Mouse (Mus musculus): ENCODE measurements around the gene Slc10a7. TPM values are rescaled to one million over a fixed set of nuclear protein-coding genes. Genes with fewer than 3 reads are reported as not detected.

The Slc10a7 gene
- polyA plus RNA-seq, 1 experiment: 3.5 TPM

DNA sequence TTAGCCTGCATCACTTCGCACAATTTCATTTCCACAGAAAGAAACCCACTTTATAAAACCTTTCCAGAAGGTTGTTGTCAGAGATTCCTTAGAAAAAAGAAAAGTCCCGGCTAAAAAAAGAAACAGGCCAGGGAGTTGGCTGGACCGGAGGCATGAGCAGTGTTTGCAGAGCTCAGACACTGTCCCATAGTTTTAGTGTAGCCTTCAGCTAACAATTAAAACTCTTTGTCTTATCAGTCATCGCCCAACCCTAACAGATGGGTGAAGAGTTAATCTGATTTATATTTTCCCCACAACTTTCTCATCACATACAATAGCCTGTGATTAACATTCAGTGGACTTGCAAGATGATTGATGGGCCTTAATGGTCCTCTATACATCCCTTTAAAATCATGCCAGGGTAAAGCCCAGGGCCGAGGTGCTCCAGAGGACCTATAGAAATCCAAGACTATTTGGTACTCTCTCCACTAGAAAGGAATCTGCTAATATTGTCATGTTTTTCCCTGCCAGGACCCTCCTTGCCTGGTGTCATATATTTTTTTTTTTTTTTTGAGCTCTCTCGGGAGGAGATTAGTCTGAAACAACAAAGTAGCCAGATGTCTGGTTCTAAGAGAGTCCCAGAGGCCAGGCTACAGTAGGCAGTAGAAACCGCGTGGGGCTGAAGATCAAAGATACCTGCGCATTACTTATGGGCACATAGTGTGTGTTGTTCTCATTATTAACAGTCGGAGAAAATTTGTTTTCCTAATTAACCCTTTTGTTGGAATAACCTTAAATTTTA lies 41.0 kb downstream of the Slc10a7 start:
- no peak overlapping the region for H3K4me3 ChIP-seq
- H3ac ChIP-seq (ENCODE audit: control insufficient read depth, insufficient read length): no peak overlapping the region
- H3K27me3 ChIP-seq (ENCODE audit: control insufficient read depth, insufficient read depth, insufficient read length): no peaks in the 10 kb centered on the region
- H3K4me2 ChIP-seq (ENCODE audit: low read depth): no peak overlapping the region
- TF ChIP-seq REST (IDR thresholded peaks at IDR 0.05; ENCODE audit: insufficient read depth, insufficient read length) (no peak), MAX (IDR thresholded peaks at IDR 0.05; ENCODE audit: low read depth) (no peak)
- H3K36me3 ChIP-seq (ENCODE audit: control insufficient read depth, insufficient read depth): peaks cover 4% of the 10 kb centered on the region
- H3K79me2 ChIP-seq (ENCODE audit: control insufficient read depth, insufficient read depth): no peaks in the 10 kb centered on the region

DNA sequence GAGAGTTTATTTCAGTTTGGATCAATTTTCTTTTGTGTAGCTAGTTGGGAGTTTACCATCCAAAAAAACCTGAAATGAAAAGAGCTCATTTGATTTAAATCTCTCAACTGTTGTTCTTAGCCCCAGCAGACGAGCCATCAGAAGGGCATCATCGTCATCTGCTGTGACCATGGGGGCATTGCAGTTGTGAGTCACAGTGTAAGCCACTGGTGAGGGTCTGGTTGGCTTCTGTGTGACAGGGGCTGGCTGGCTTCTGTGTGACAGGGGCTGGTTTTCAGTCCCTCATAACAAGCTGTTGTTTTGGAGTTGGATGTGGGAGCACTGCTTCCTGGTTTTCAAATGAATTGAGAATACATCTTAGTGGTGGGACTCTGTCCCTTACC lies 41.6 kb downstream of the Slc10a7 start:
- no peak overlapping the region for H3K4me3 ChIP-seq
- H3K4me2 ChIP-seq (ENCODE audit: low read depth): no peak overlapping the region
- TF ChIP-seq MYOD1 (IDR thresholded peaks at IDR 0.05; ENCODE audit: control insufficient read depth in 1 of 3, insufficient read length in 2 of 3, low read depth in 2 of 3) (no peak), TCF12 (IDR thresholded peaks at IDR 0.05; ENCODE audit: insufficient read depth, poor library complexity, severe bottlenecking) (no peak), TCF3 (IDR thresholded peaks at IDR 0.05; ENCODE audit: insufficient read length, low read depth) (no peak), MYOG (IDR thresholded peaks at IDR 0.05; ENCODE audit: control insufficient read depth in 1 of 3, insufficient read depth in 1 of 3, insufficient read length in 2 of 3, low read depth in 2 of 3) (no peak), SRF (IDR thresholded peaks at IDR 0.05; ENCODE audit: control insufficient read depth, insufficient read length, low read depth) (no peak), MAX (IDR thresholded peaks at IDR 0.05; ENCODE audit: low read depth) (no peak), REST (IDR thresholded peaks at IDR 0.05; ENCODE audit: insufficient read depth, insufficient read length) (no peak), E2F4 (IDR thresholded peaks at IDR 0.05; ENCODE audit: insufficient read depth) (no peak), POLR2A (IDR thresholded peaks at IDR 0.05; ENCODE audit: insufficient read length, low read depth) (no peak), CEBPB (IDR thresholded peaks at IDR 0.05; ENCODE audit: insufficient read depth, poor library complexity, severe bottlenecking) (no peak), POLR2AphosphoS2 (IDR thresholded peaks at IDR 0.05; ENCODE audit: insufficient read length, low read depth) (no peak), USF1 (IDR thresholded peaks at IDR 0.05; ENCODE audit: low read depth) (no peak)
- no peak overlapping the region for H3ac ChIP-seq (ENCODE audit: control insufficient read depth, insufficient read length)
- no peaks in the 10 kb centered on the region for H3K27me3 ChIP-seq (ENCODE audit: control insufficient read depth, insufficient read depth, insufficient read length)
- H3K79me2 ChIP-seq (ENCODE audit: control insufficient read depth, insufficient read depth): no peaks in the 10 kb centered on the region
- H3K36me3 ChIP-seq (ENCODE audit: control insufficient read depth, insufficient read depth): peaks cover 4% of the 10 kb centered on the region

DNA sequence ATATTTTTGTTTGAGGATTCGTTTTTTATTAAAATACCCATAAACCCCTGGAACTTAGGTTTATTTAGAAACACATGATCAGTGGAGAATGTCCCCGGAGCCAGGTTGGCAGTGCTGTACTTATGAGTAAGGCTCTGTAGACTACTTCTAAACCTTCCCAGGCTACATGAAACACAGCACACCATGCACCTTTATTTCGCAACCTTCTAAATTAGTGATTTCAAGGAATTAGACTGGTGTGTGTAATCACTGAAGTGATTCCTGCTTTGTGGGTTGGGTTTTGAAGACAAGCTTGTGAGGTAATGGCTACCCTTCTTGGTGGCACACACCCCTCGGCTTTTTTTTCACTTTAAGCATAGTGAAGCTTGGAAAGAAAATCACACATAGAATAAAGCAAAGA lies 46.7 kb downstream of the Slc10a7 start:
- no peaks in the 10 kb centered on the region for H3K79me2 ChIP-seq (ENCODE audit: control insufficient read depth, insufficient read depth)
- H3K36me3 ChIP-seq (ENCODE audit: control insufficient read depth, insufficient read depth): peaks cover 4% of the 10 kb centered on the region
- H3ac ChIP-seq (ENCODE audit: control insufficient read depth, insufficient read length): no peak overlapping the region
- H3K27me3 ChIP-seq (ENCODE audit: control insufficient read depth, insufficient read depth, insufficient read length): no peaks in the 10 kb centered on the region
- no peak for TF ChIP-seq MAX (IDR thresholded peaks at IDR 0.05; ENCODE audit: low read depth)
- no peak for TF ChIP-seq TCF12 (IDR thresholded peaks at IDR 0.05; ENCODE audit: insufficient read depth, poor library complexity, severe bottlenecking)
- no peak for TF ChIP-seq CEBPB (IDR thresholded peaks at IDR 0.05; ENCODE audit: insufficient read depth, poor library complexity, severe bottlenecking)
- no peak for TF ChIP-seq E2F4 (IDR thresholded peaks at IDR 0.05; ENCODE audit: insufficient read depth)
- no peak for TF ChIP-seq SRF (IDR thresholded peaks at IDR 0.05; ENCODE audit: control insufficient read depth, insufficient read length, low read depth)
- no peak for TF ChIP-seq REST (IDR thresholded peaks at IDR 0.05; ENCODE audit: insufficient read depth, insufficient read length)
- no peak for TF ChIP-seq POLR2AphosphoS2 (IDR thresholded peaks at IDR 0.05; ENCODE audit: insufficient read length, low read depth)
- no peak for TF ChIP-seq MYOD1 (IDR thresholded peaks at IDR 0.05; ENCODE audit: control insufficient read depth in 1 of 3, insufficient read length in 2 of 3, low read depth in 2 of 3)
- no peak for TF ChIP-seq TCF3 (IDR thresholded peaks at IDR 0.05; ENCODE audit: insufficient read length, low read depth)
- no peak for TF ChIP-seq USF1 (IDR thresholded peaks at IDR 0.05; ENCODE audit: low read depth)
- H3K4me3 ChIP-seq: no peak overlapping the region
- no peak overlapping the region for H3K4me2 ChIP-seq (ENCODE audit: low read depth)

DNA sequence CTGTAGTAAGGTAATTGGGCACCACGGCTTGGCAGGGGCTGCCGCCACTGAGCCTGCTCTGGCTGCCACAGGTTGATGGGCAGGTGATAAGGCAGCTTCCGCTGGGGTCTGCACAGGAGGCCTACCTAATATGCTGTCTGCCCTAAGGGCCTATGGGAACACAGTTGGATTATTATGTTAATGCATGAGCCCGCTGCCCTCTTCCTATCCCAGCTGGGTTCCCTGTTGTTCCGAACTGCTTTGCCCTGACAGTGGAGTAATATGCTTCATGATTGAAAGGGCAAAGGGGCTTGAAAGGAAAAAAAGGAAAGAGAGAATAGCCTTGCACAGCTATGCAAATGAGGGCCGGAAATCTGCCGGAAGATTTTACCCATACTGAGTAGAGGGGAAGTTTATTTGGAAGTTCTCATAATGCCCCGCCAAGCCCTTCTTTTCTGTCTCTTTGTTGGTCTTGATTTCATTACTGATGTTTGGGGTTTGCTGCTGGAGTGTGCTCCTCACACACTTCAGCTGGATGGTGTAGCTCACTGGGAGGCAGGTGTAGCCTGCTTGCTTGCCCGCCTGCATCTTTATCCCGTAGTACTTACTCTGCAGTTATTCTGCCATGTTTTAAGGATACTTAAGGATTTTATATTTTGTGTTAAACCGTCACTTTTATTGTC lies 47.8 kb downstream of the Slc10a7 start:
- TF ChIP-seq POLR2A (IDR thresholded peaks at IDR 0.05; ENCODE audit: insufficient read length, low read depth) (no peak), MYOD1 (IDR thresholded peaks at IDR 0.05; ENCODE audit: control insufficient read depth in 1 of 3, insufficient read length in 2 of 3, low read depth in 2 of 3) (no peak), USF1 (IDR thresholded peaks at IDR 0.05; ENCODE audit: low read depth) (no peak), TCF3 (IDR thresholded peaks at IDR 0.05; ENCODE audit: insufficient read length, low read depth) (no peak), MYOG (IDR thresholded peaks at IDR 0.05; ENCODE audit: control insufficient read depth in 1 of 3, insufficient read depth in 1 of 3, insufficient read length in 2 of 3, low read depth in 2 of 3) (no peak), TCF12 (IDR thresholded peaks at IDR 0.05; ENCODE audit: insufficient read depth, poor library complexity, severe bottlenecking) (no peak), CEBPB (IDR thresholded peaks at IDR 0.05; ENCODE audit: insufficient read depth, poor library complexity, severe bottlenecking) (no peak), MAX (IDR thresholded peaks at IDR 0.05; ENCODE audit: low read depth) (no peak), REST (IDR thresholded peaks at IDR 0.05; ENCODE audit: insufficient read depth, insufficient read length) (no peak), E2F4 (IDR thresholded peaks at IDR 0.05; ENCODE audit: insufficient read depth) (no peak), POLR2AphosphoS2 (IDR thresholded peaks at IDR 0.05; ENCODE audit: insufficient read length, low read depth) (no peak), SRF (IDR thresholded peaks at IDR 0.05; ENCODE audit: control insufficient read depth, insufficient read length, low read depth) (no peak)
- no peak overlapping the region for H3K4me2 ChIP-seq (ENCODE audit: low read depth)
- no peaks in the 10 kb centered on the region for H3K79me2 ChIP-seq (ENCODE audit: control insufficient read depth, insufficient read depth)
- H3K4me3 ChIP-seq: no peak overlapping the region
- H3K27me3 ChIP-seq (ENCODE audit: control insufficient read depth, insufficient read depth, insufficient read length): no peaks in the 10 kb centered on the region
- no peak overlapping the region for H3ac ChIP-seq (ENCODE audit: control insufficient read depth, insufficient read length)
- H3K36me3 ChIP-seq (ENCODE audit: control insufficient read depth, insufficient read depth): no peaks in the 10 kb centered on the region

Data from myocyte (in vitro differentiated cells).